Mouse (Mus musculus): Measurements from ENCODE around the gene Homer2. TPM values are rescaled to one million over a fixed set of nuclear protein-coding genes. Genes with fewer than 3 reads are reported as not detected.

Gene Homer2
- polyA plus RNA-seq (2012; rRNA removed) = 10.1 and 16.2 TPM in 2 replicates

GRCm38 (mm10) chr7:81707471-81708140, at the start of gene Homer2:
Gene Homer2, minus strand, starts transcription at chr7:81707527.

GRCm38 (mm10) chr7:81571108-81571940, 136.0 kb downstream of the Homer2 start, which contains the start of gene Whamm:
Gene Whamm, plus strand, starts transcription at chr7:81571266.

GRCm38 (mm10) chr7:81566892-81567291, 140.4 kb downstream of the Homer2 start, which contains the start of gene Fsd2:
Gene Fsd2, minus strand, starts transcription at chr7:81566944.

Other genes starting within 250 kb of the Homer2 start
- 1.6 and 1.9 TPM in 2 replicates for gene Ap3b2, start 213.6 kb downstream of the Homer2 start, polyA plus RNA-seq (2012; rRNA removed)
- 0.77 TPM in 1 of 2 replicates, not detected in the other for gene BC048679, start 209.2 kb downstream of the Homer2 start, polyA plus RNA-seq (2012; rRNA removed)
- 0.08 and 0.18 TPM in 2 replicates for gene Fsd2, start 140.6 kb downstream of the Homer2 start, polyA plus RNA-seq (2012; rRNA removed)
- gene Whamm, start 136.3 kb downstream of the Homer2 start, polyA plus RNA-seq (2012; rRNA removed) = 9.3 and 13.9 TPM in 2 replicates
- 1.4 and 2.7 TPM in 2 replicates for gene Ramac, start 55.4 kb upstream of the Homer2 start, polyA plus RNA-seq (2012; rRNA removed)
- gene 3110040N11Rik, start 82.0 kb upstream of the Homer2 start, polyA plus RNA-seq (2012; rRNA removed) = 7.5 and 9.7 TPM in 2 replicates
- gene Btbd1, start 121.9 kb upstream of the Homer2 start, polyA plus RNA-seq (2012; rRNA removed) = 8.8 and 16.2 TPM in 2 replicates
- gene Gm10160, start 148.3 kb upstream of the Homer2 start, polyA plus RNA-seq (2012; rRNA removed) = not detected in 2 replicates
- gene Tm6sf1, start 151.5 kb upstream of the Homer2 start, polyA plus RNA-seq (2012; rRNA removed) = 4.0 and 7.9 TPM in 2 replicates
- gene Hdgfl3, start 226.9 kb upstream of the Homer2 start, polyA plus RNA-seq (2012; rRNA removed) = 1.00 and 1.1 TPM in 2 replicates